Mouse (Mus musculus) lung, adult 18-20 months (tissue): ENCODE data around the gene Klk15.

Experiments used
- DNase-seq, 2 experiments: peaks; one replicate each; pipeline ENCODE4 v3.0.0; 2022; ENCODE audit warnings: mixed read lengths in 2 of 2

The Klk15 gene

DNA sequence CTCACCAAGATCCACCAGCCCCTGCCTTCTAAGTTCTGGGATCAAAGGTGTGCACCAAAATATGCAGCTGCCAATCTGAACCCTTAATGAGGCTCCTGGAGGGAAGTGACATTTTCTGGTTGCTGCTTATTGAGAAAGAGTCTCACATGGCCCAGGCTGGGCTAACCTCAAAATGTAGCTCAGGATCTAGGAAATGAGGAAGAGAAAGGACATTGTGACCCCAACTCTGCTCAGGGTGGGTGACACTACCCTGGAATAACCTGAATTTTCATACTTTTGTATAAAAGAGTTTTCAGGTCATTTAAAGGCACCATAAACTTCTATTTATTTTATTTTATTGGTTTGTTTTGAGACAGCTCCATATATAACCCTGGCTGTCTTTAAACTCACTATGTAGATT lies 52.1 kb downstream of the Klk15 start:
- no peak for DNase-seq
